Mouse (Mus musculus) intestine, postnatal 0 days (tissue): ENCODE data around the gene Fth1. TPM values are rescaled to one million over a fixed set of nuclear protein-coding genes. Genes with fewer than 3 reads are reported as not detected.
A peak's percentile ranks its signal among the peaks of the same experiment; 100 is the strongest.

ENCODE experiments used
- ATAC-seq: fragments of 200-750 bp; cut with Nextera tagmentation; 2 replicates; pipeline ENCODE4 v1.8.0; 2017; ENCODE audit warnings: mild to moderate bottlenecking, moderate TSS enrichment, moderate library complexity
- H3K27ac ChIP-seq: fragments of 300-500 bp; sonication (generic); 2 replicates; pipeline ENCODE4 v1.5.1; 2014; ENCODE audit warnings: mild to moderate bottlenecking, low read depth, low read length, moderate library complexity
- H3K27me3 ChIP-seq: fragments of 300-500 bp; sonication (generic); replicated peaks from 2 replicates; pipeline ENCODE4 v1.6.1; 2014; ENCODE audit warnings: low read length, mixed read lengths; ENCODE audit not compliant: control insufficient read depth, insufficient read depth
- H3K36me3 ChIP-seq: fragments of 300-500 bp; sonication (generic); 2 replicates; pipeline ENCODE4 v1.6.1; 2014; ENCODE audit warnings: mild to moderate bottlenecking, moderate library complexity; ENCODE audit not compliant: control insufficient read depth, insufficient read depth
- H3K4me1 ChIP-seq: fragments of 300-500 bp; sonication (generic); replicated peaks from 2 replicates; pipeline ENCODE4 v1.6.1; 2014; ENCODE audit warnings: antibody characterized with exemption, low read length, mixed read lengths; ENCODE audit not compliant: control insufficient read depth, insufficient read depth
- H3K4me2 ChIP-seq: fragments of 300-500 bp; sonication (generic); replicated peaks from 2 replicates; pipeline ENCODE4 v1.6.1; 2014; ENCODE audit warnings: low read depth, mild to moderate bottlenecking, moderate library complexity
- H3K4me3 ChIP-seq: fragments of 300-500 bp; sonication (generic); 2 replicates; pipeline ENCODE4 v1.5.1; 2014; ENCODE audit warnings: low read depth, low read length
- H3K9ac ChIP-seq: fragments of 300-500 bp; sonication (generic); 2 replicates; pipeline ENCODE4 v1.6.1; 2014; ENCODE audit warnings: mild to moderate bottlenecking, low read depth, low read length
- H3K9me3 ChIP-seq: fragments of 300-500 bp; sonication (generic); 2 replicates; pipeline ENCODE4 v1.6.1; 2016; ENCODE audit warnings: mixed run types; ENCODE audit not compliant: control insufficient read depth
- CTCF ChIP-seq: sonication (generic); IDR thresholded peaks from 2 replicates; pipeline ENCODE4 v1.5.1; 2016; ENCODE audit warnings: low read depth, mild to moderate bottlenecking, control low read depth, antibody characterized with exemption, moderate library complexity
- WGBS: fragments of 180-500 bp; shearing (Covaris S2); extraction: QIAGEN DNeasy Blood & Tissue Kit; methylation state at CpG from one replicate; pipeline ENCODE4 v1.1.7; 2014; 5-methylcytosine and 5-hydroxymethylcytosine counted together
- polyA plus RNA-seq: library from polyadenylated mRNA; unstranded; fragments of >200 nt; fragmentation: Nextera tagmentation; extraction: Ambion mirVana; gene quantifications from 2 replicates; pipeline ENCODE4 v1.2.1, GENCODE M21; 2015

Fth1 gene
- polyA plus RNA-seq, 1 experiment from 2014 or later = 6,780 TPM

GRCm38 (mm10) chr19:9987192-9987591 is 6.8 kb downstream of the Fth1 start:
- Histone ChIP-seq H3K27me3 (no peaks in the 10 kb centered on the region), H3K4me1 (no peaks in the 10 kb centered on the region), H3K9me3 (no peaks in the 10 kb centered on the region), H3K4me3 (no peak overlapping the region), H3K4me2 (no peak overlapping the region), H3K36me3 (peaks cover 21% of the 10 kb centered on the region), H3K9ac (0 out of 2 replicates have a peak overlapping the region, but pooled peaks have one; percentile 7), H3K27ac (no peak overlapping the region)
- 50% methylated on average over 6 of the region's 6 CpGs for WGBS
- TF ChIP-seq CTCF = no peak
- ATAC-seq = no peak

GRCm38 (mm10) chr19:9987593-9987992 is 7.2 kb downstream of the Fth1 start:
- no peaks in the 10 kb centered on the region for H3K27me3 ChIP-seq
- no peak overlapping the region for H3K4me2 ChIP-seq
- no peak overlapping the region for H3K4me3 ChIP-seq
- 0 out of 2 replicates have a peak overlapping the region, but pooled peaks have one; percentile 7 for H3K9ac ChIP-seq
- H3K4me1 ChIP-seq = no peaks in the 10 kb centered on the region
- no peaks in the 10 kb centered on the region for H3K9me3 ChIP-seq
- peaks cover 21% of the 10 kb centered on the region for H3K36me3 ChIP-seq
- H3K27ac ChIP-seq = no peak overlapping the region
- TF ChIP-seq CTCF = no peak
- ATAC-seq = no peak

- H3K4me1 ChIP-seq = no peaks in the 10 kb centered on the region
- 66% methylated on average over 17 of the region's 17 CpGs for WGBS
Observed at GRCm38 (mm10) chr19:9989171-9989883, 8.9 kb downstream of the Fth1 start.

GRCm38 (mm10) chr19:9989884-9990256 is 9.5 kb downstream of the Fth1 start:
- H3K27ac ChIP-seq = no peak overlapping the region
- H3K27me3 ChIP-seq = no peaks in the 10 kb centered on the region
- H3K4me1 ChIP-seq = no peaks in the 10 kb centered on the region
- no peak for ATAC-seq
- H3K36me3 ChIP-seq = peaks cover 10% of the 10 kb centered on the region
- no peak overlapping the region for H3K9ac ChIP-seq
- TF ChIP-seq CTCF = no peak
- H3K4me3 ChIP-seq = no peak overlapping the region
- H3K4me2 ChIP-seq = no peak overlapping the region
- H3K9me3 ChIP-seq = no peaks in the 10 kb centered on the region

More at GRCm38 (mm10) chr19:9989171-9989883, 8.9 kb downstream of the Fth1 start:
- Histone ChIP-seq H3K4me3 (no peak overlapping the region), H3K9ac (no peak overlapping the region), H3K4me2 (no peak overlapping the region), H3K27ac (no peak overlapping the region), H3K9me3 (no peaks in the 10 kb centered on the region), H3K27me3 (no peaks in the 10 kb centered on the region), H3K36me3 (peaks cover 16% of the 10 kb centered on the region)
- ATAC-seq = no peak
- peak; percentile 82 for TF ChIP-seq CTCF

DNA sequence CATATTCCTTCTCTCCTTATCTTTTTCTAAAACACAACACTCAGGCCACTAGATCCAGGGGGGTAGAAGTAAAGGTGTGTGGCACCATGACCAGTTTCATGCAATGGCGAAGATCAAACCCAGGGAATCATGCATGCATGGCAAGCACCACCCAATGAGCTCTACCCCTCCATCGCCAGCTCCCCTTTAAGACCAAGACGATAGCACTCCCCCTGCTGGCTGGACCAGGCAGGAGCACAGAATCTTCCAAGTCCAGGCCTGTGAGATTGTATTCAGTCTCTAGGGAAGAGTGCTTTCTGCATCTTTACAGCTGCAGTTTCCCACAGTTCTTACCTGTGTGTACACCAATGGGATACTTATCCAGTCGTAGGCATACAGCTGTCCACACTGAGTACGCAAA is 10.9 kb downstream of the Fth1 start:
- 28% methylated on average over 5 of the region's 5 CpGs for WGBS
- no peak overlapping the region for H3K4me3 ChIP-seq
- H3K9me3 ChIP-seq = no peaks in the 10 kb centered on the region
- H3K27me3 ChIP-seq = no peaks in the 10 kb centered on the region
- H3K4me1 ChIP-seq = no peaks in the 10 kb centered on the region
- peak; percentile 96 for TF ChIP-seq CTCF
- H3K9ac ChIP-seq = no peak overlapping the region
- H3K27ac ChIP-seq = no peak overlapping the region
- no peaks in the 10 kb centered on the region for H3K36me3 ChIP-seq
- ATAC-seq = 0 out of 2 replicates have a peak, but pooled peaks have one; percentile 19
- H3K4me2 ChIP-seq = no peak overlapping the region

GRCm38 (mm10) chr19:9992011-9992958 is 11.9 kb downstream of the Fth1 start:
- Histone ChIP-seq H3K9ac (no peak overlapping the region), H3K27ac (no peak overlapping the region), H3K4me1 (no peaks in the 10 kb centered on the region), H3K27me3 (no peaks in the 10 kb centered on the region), H3K9me3 (no peaks in the 10 kb centered on the region), H3K4me3 (0 out of 2 replicates have a peak overlapping the region, but pooled peaks have one; percentile 5), H3K4me2 (peak overlapping the region; percentile 53), H3K36me3 (no peaks in the 10 kb centered on the region)
- 54% methylated on average over 26 of the region's 26 CpGs for WGBS
- ATAC-seq = peak; percentile 3; the same call in 1 of the 2 replicates
- TF ChIP-seq CTCF = no peak
